Mouse (Mus musculus) ovary, postnatal 10 days (tissue): ENCODE data around the gene Gm15056.

Experiments
- DNase-seq: peaks from one replicate; pipeline ENCODE4 v3.0.0; 2022; ENCODE audit warnings: low spot score

Gene Gm15056

DNA sequence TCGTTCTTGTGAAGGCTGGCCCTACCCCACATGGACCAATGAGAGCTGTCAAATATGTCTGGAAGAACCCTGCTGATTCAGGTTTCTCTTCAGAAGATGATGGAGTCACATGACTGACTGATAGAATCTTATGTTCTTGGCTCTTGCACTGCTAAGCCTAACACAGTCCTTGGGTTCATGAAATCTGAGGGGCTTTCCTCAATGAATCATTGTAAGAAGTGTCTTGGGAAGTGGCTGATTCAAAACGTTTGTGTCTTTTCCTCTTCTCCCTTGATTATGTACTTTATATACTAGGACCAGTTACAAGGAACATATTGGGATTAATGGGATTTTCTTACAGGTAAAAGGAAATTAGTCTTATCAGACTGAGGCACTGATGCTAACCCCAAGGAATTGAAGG, at the start of gene Gm15056:
Gene Gm15056, minus strand, starts transcription at position 101 of the 400 bp plus-strand sequence.
- DNase-seq = no peak

DNA sequence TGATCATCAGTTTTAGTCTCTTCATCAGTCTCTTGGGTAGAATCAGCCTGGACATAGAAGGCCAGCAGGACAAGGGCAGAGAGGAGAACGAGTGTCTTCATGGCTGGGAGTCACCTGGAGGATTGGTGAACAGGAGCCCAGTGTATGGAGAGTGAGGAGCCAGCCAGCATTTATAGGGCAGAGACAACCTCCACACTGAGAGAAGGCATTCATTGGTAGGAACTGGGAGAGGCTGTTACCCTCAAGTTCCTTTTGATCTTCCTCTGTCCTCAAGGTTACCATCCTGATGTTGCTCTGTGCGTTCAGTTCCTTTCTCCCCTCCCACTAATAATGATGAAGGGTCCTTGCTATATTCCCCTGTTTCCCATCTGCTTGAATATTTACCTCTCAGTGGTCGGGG, 42.2 kb upstream of the Gm15056 start, which contains the start of gene AY761185:
Gene AY761185, minus strand, starts transcription at position 101 of the 400 bp plus-strand sequence.
- DNase-seq = no peak

DNA sequence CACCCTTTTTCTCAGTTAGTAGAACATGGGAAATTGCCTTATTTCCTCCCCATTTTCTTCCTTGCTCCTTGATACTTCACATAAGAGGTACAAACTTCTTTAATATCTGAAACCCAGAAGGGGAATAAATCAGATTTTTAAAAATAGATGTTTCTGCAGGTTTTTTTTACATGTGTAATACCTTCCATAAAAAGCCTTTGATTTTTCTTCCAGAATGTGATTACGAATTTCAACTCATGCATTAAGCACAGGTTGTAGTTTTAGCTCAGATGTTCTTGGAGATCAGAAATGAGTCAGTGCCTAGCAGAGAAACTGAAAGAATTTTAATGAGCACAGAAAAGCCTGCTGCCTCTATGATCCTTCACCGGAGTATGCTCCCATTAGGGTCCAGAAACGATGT, 19.5 kb upstream of the Gm15056 start, which contains the start of gene Gm6040:
Gene Gm6040, minus strand, starts transcription at position 101 of the 400 bp plus-strand sequence.
- DNase-seq = no peak

DNA sequence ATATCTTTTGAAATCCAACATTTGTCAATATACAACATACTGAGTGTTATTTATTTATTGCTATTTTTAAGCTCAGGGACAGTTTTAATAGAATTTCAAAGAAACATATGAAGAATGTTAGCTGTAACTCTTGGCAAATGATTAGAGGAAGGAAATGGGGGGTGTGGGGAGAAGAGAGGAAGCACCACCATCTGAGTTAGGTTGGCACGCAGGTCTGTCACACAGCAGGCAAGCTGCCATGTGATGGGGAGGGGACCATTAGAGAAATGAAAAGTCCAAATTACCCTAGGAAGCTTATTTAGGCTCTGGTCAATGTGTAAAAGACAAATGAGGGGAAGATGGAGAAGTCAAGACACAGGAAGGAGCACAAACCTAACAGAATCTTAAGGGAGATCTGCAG, 9.9 kb upstream of the Gm15056 start:
- DNase-seq = no peak

DNA sequence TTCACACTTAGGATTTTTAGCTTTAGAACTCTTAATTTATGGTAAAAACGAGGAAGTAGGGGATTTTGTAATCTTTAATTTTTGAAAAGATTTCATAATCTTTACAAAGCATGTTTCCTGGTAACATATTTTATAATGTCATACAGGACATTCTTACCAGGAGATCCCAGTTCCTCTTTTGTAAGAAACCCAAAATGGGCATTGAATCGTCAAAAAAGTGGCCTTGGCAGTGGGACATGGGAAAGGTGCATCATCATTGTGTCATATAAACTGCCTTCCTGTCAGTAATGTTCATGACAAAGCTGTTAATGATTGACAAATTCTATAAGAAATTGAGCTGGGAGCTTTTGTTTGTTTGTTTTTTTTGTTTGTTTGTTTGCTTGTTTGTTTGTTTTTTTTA, 5.8 kb upstream of the Gm15056 start:
- DNase-seq = no peak

DNA sequence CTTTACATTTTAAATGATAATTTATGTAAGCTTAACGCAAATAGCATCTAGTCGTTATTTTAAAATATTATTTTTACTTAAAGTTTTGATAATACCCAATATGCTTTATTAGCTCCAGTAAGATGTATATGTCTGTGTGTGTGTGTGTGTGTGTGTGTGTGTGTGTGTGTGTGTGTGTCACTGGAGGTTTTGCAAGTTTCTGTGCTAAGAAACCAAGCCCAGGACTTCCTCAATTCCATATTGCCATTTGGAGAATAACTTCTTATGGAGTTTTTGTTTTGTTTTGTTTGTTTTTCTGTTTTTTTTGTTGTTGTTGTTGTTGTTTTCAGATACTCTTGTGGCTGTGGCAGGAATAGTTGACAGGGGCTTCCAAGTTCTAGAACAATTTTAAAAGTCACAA, 4.7 kb upstream of the Gm15056 start:
- no peak for DNase-seq

DNA sequence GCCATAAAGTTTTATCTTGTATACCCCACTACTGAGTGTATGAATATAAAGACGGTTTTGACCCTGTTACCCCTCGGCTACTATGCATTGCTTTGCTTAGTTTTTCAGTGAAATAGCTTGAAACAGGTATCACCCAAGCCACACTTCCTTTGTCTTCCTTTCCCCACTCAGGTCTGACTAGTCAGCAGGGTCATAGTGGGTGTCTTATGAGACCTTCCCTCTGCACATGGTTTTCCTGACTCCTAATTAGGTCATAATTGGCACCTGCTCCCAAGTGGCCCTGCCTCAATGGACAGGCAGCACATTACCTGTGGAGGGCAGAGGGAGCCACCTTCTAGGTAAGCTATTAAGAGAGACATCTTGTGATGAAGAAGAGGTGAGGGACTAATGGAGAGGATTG, 10.1 kb downstream of the Gm15056 start, which contains the start of gene Defb33:
Gene Defb33, plus strand, starts transcription at position 301 of the 400 bp plus-strand sequence.
- DNase-seq = no peak

DNA sequence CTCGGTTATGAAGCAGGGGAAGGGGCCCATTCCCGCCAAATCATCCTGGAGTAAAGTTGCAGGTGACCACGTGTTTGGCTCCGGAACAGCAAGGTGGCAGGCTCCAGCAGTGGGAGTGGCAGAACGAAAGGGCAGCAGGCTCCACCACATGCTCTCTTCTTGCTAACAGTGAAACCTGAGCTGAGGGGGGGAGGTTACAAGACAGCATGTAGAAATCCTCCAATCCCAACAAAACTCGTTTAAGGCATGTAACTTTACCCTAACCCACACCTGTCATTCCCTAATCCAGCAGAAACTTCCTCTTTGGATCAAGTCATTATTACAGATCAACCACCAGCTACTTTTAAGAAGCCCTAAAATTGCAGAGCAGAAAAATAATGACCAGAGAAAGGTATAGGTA, 27.8 kb downstream of the Gm15056 start:
- no peak for DNase-seq
